Mouse (Mus musculus) testis, adult 2 months (tissue): ENCODE measurements at regions not wholly inside any gene's neighbourhood (a gene's known extent, or its start where the extent isn't known, plus 50 kb on each side); places are given as distances from the start of the nearest gene placed in this dataset.

Experiments
- H3K27ac ChIP-seq: fragments of 200-500 bp; 2 replicates; pipeline ENCODE4 v1.5.1; 2012; ENCODE audit warnings: low read depth, low read length; ENCODE audit not compliant: control insufficient read depth, insufficient read depth
- H3K27me3 ChIP-seq: fragments of 200-500 bp; 2 replicates; pipeline ENCODE4 v1.6.1; 2012; ENCODE audit warnings: mild to moderate bottlenecking, low read length, moderate library complexity; ENCODE audit not compliant: control insufficient read depth, insufficient read depth
- H3K36me3 ChIP-seq: fragments of 200-500 bp; 2 replicates; pipeline ENCODE4 v1.6.1; 2012; ENCODE audit warnings: mild to moderate bottlenecking, low read length; ENCODE audit not compliant: control insufficient read depth, insufficient read depth
- H3K4me1 ChIP-seq: fragments of 200-500 bp; 2 replicates; pipeline ENCODE4 v1.6.1; 2012; ENCODE audit warnings: low read length; ENCODE audit not compliant: control insufficient read depth, insufficient read depth
- H3K4me3 ChIP-seq: fragments of 200-500 bp; 2 replicates; pipeline ENCODE4 v1.5.1; 2012; ENCODE audit warnings: low read depth, mild to moderate bottlenecking, low read length, moderate library complexity, mixed read lengths; ENCODE audit not compliant: control insufficient read depth
- CTCF ChIP-seq: fragments of 200-500 bp; IDR thresholded peaks from 2 replicates; pipeline ENCODE4 v1.5.1; 2012; ENCODE audit warnings: low read depth, mild to moderate bottlenecking, inconsistent platforms, low read length, moderate library complexity; ENCODE audit not compliant: control insufficient read depth, insufficient read depth, insufficient replicate concordance
- POLR2A ChIP-seq: fragments of 200-500 bp; IDR thresholded peaks from 2 replicates; pipeline ENCODE4 v1.6.1; 2012; ENCODE audit warnings: low read depth, mild to moderate bottlenecking, inconsistent platforms, low read length, moderate library complexity; ENCODE audit not compliant: control insufficient read depth

GRCm38 (mm10) chr5:18135794-18136678, 173.7 kb downstream of the Gnat3 start:
- no peaks in the 10 kb centered on the region for H3K4me1 ChIP-seq
- H3K36me3 ChIP-seq = no peaks in the 10 kb centered on the region
- TF ChIP-seq CTCF (no peak), POLR2A (no peak)
- H3K27ac ChIP-seq = no peak overlapping the region
- no peak overlapping the region for H3K4me3 ChIP-seq
- H3K27me3 ChIP-seq = no peaks in the 10 kb centered on the region

GRCm38 (mm10) chr5:18137450-18138061, 175.2 kb downstream of the Gnat3 start:
- Histone ChIP-seq H3K4me1 (no peaks in the 10 kb centered on the region), H3K27me3 (no peaks in the 10 kb centered on the region), H3K4me3 (no peak overlapping the region), H3K27ac (no peak overlapping the region), H3K36me3 (no peaks in the 10 kb centered on the region)
- TF ChIP-seq POLR2A (no peak), CTCF (no peak)

- Histone ChIP-seq H3K4me3 (no peak overlapping the region), H3K27me3 (no peaks in the 10 kb centered on the region), H3K27ac (peak overlapping the region; percentile 53; the same call in 1 of the 2 replicates), H3K36me3 (no peaks in the 10 kb centered on the region), H3K4me1 (no peaks in the 10 kb centered on the region)
- TF ChIP-seq POLR2A (no peak), CTCF (no peak)
Observed at GRCm38 (mm10) chr5:18152241-18152640, 189.9 kb downstream of the Gnat3 start.

GRCm38 (mm10) chr5:18153703-18154102, 191.4 kb downstream of the Gnat3 start:
- H3K4me1 ChIP-seq = no peaks in the 10 kb centered on the region
- H3K4me3 ChIP-seq = no peak overlapping the region
- no peak for TF ChIP-seq CTCF
- TF ChIP-seq POLR2A = no peak
- H3K36me3 ChIP-seq = no peaks in the 10 kb centered on the region
- no peak overlapping the region for H3K27ac ChIP-seq
- no peaks in the 10 kb centered on the region for H3K27me3 ChIP-seq

GRCm38 (mm10) chr5:18163515-18163914, 196.6 kb downstream of the Gnai1 start:
- no peak overlapping the region for H3K4me3 ChIP-seq
- TF ChIP-seq CTCF (no peak), POLR2A (no peak)
- H3K4me1 ChIP-seq = no peaks in the 10 kb centered on the region; the same call in 1 of the 2 replicates
- no peak overlapping the region for H3K27ac ChIP-seq
- H3K36me3 ChIP-seq = no peaks in the 10 kb centered on the region
- H3K27me3 ChIP-seq = no peaks in the 10 kb centered on the region

GRCm38 (mm10) chr5:18177810-18178209, 182.3 kb downstream of the Gnai1 start:
- no peak for TF ChIP-seq POLR2A
- no peak for TF ChIP-seq CTCF

GRCm38 (mm10) chr5:18211395-18212057, 148.6 kb downstream of the Gnai1 start:
- no peak for TF ChIP-seq POLR2A
- TF ChIP-seq CTCF = no peak
- no peak overlapping the region for H3K4me3 ChIP-seq
- H3K4me1 ChIP-seq = no peaks in the 10 kb centered on the region
- no peak overlapping the region for H3K27ac ChIP-seq
- no peaks in the 10 kb centered on the region for H3K27me3 ChIP-seq
- no peaks in the 10 kb centered on the region for H3K36me3 ChIP-seq

More at GRCm38 (mm10) chr5:18177810-18178209, 182.3 kb downstream of the Gnai1 start:
- Histone ChIP-seq H3K36me3 (no peaks in the 10 kb centered on the region), H3K4me1 (no peaks in the 10 kb centered on the region), H3K4me3 (no peak overlapping the region), H3K27ac (no peak overlapping the region), H3K27me3 (no peaks in the 10 kb centered on the region)
